Mouse (Mus musculus) MEL (cell line): ENCODE results near the gene Sfrp5. TPM values are rescaled to one million over a fixed set of nuclear protein-coding genes. Genes with fewer than 3 reads are reported as not detected.

Experiments used
- DNase-seq: peaks from one replicate; pipeline ENCODE4 v3.0.0; 2011; ENCODE audit warnings: low read depth, low spot score
- H3K27ac ChIP-seq: 2 replicates; pipeline ENCODE4 v1.5.1; 2012; ENCODE audit warnings: low read depth, mild to moderate bottlenecking, control low read depth, low read length, moderate library complexity; ENCODE audit not compliant: control insufficient read depth
- H3K27me3 ChIP-seq, 2 experiments: fragments of 150-350 bp in 1 of 2; sonication (generic) in 1 of 2; 2 replicates each; pipeline ENCODE4 v1.6.1; 2012; ENCODE audit warnings: low read length in 2 of 2, mild to moderate bottlenecking in 2 of 2, improper control_type of control experiment in 1 of 2, moderate library complexity in 1 of 2; ENCODE audit not compliant: insufficient read depth in 2 of 2, control insufficient read depth in 1 of 2
- H3K36me3 ChIP-seq, 2 experiments: 2 replicates each; pipeline ENCODE4 v1.6.1; 2012 to 2014; ENCODE audit warnings: low read length in 2 of 2, improper control_type of control experiment in 1 of 2, inconsistent platforms in 1 of 2, mild to moderate bottlenecking in 1 of 2; ENCODE audit not compliant: insufficient read depth in 2 of 2, control insufficient read depth in 1 of 2
- H3K4me1 ChIP-seq, 2 experiments: fragments of 150-350 bp in 1 of 2; sonication (generic) in 1 of 2; 2 replicates each; pipeline ENCODE4 v1.6.1; 2012; ENCODE audit warnings: low read length in 2 of 2, improper control_type of control experiment in 1 of 2, mild to moderate bottlenecking in 1 of 2; ENCODE audit not compliant: insufficient read depth in 2 of 2, control insufficient read depth in 1 of 2
- H3K4me3 ChIP-seq, 2 experiments: fragments of 150-350 bp in 1 of 2; sonication (generic) in 1 of 2; 2 replicates each; pipeline ENCODE4 v1.5.1; 2012; ENCODE audit warnings: low read depth in 2 of 2, low read length in 2 of 2, mild to moderate bottlenecking in 2 of 2, moderate library complexity in 2 of 2, control low read depth in 1 of 2, improper control_type of control experiment in 1 of 2; ENCODE audit not compliant: control insufficient read depth in 1 of 2, insufficient read depth in 1 of 2
- H3K79me2 ChIP-seq: 2 replicates; pipeline ENCODE4 v1.6.1; 2012; ENCODE audit warnings: mild to moderate bottlenecking, low read length, moderate library complexity; ENCODE audit not compliant: control insufficient read depth, poor library complexity, insufficient read depth
- H3K9ac ChIP-seq: 2 replicates; pipeline ENCODE4 v1.6.1; 2012; ENCODE audit warnings: low read depth, mild to moderate bottlenecking, control low read depth, low read length, moderate library complexity; ENCODE audit not compliant: control insufficient read depth, poor library complexity, severe bottlenecking
- H3K9me3 ChIP-seq: fragments of 150-350 bp; sonication (generic); replicated peaks from 2 replicates; pipeline ENCODE4 v1.6.1; 2012; ENCODE audit warnings: mild to moderate bottlenecking, low read length, improper control_type of control experiment, moderate library complexity; ENCODE audit not compliant: insufficient read depth
- CTCF ChIP-seq, 3 experiments: IDR thresholded peaks in 2 of 3; conservative IDR thresholded peaks in 1 of 3; 2 replicates each; pipeline ENCODE4 v1.5.1; 2011 to 2012; ENCODE audit warnings: low read length in 3 of 3, low read depth in 2 of 3, mild to moderate bottlenecking in 2 of 3, improper control_type of control experiment in 1 of 3, inconsistent platforms in 1 of 3, mixed read lengths in 1 of 3, moderate library complexity in 1 of 3; ENCODE audit not compliant: control insufficient read depth in 1 of 3, insufficient read depth in 1 of 3, poor library complexity in 1 of 3, severe bottlenecking in 1 of 3
- ELF1 ChIP-seq: IDR thresholded peaks from 2 replicates; pipeline ENCODE4 v1.6.1; 2014; ENCODE audit warnings: low read depth, mild to moderate bottlenecking, inconsistent platforms, low read length, improper control_type of control experiment, moderate library complexity
- EP300 ChIP-seq, 2 experiments: IDR thresholded peaks; 2 replicates each; pipeline ENCODE4 v1.6.1; 2011; ENCODE audit warnings: improper control_type of control experiment in 2 of 2, low read length in 2 of 2, low read depth in 1 of 2, mild to moderate bottlenecking in 1 of 2
- ETS1 ChIP-seq: IDR thresholded peaks from 2 replicates; pipeline ENCODE4 v1.6.1; 2012; ENCODE audit warnings: low read depth, mild to moderate bottlenecking, inconsistent platforms, low read length, improper control_type of control experiment, moderate library complexity
- GABPA ChIP-seq: IDR thresholded peaks from 2 replicates; pipeline ENCODE4 v1.6.1; 2012; ENCODE audit warnings: low read depth, mild to moderate bottlenecking, inconsistent platforms, low read length, improper control_type of control experiment, moderate library complexity
- HCFC1 ChIP-seq: IDR thresholded peaks from 2 replicates; pipeline ENCODE4 v1.6.1; 2012; ENCODE audit warnings: low read depth, mild to moderate bottlenecking, inconsistent platforms, low read length, improper control_type of control experiment, moderate library complexity
- KAT2A ChIP-seq: conservative IDR thresholded peaks from 2 replicates; pipeline ENCODE4 v1.6.1; 2012; ENCODE audit warnings: low read depth, low read length, improper control_type of control experiment, inconsistent platforms
- MAFK ChIP-seq: IDR thresholded peaks from 2 replicates; pipeline ENCODE4 v1.6.1; 2011; ENCODE audit warnings: low read depth, mild to moderate bottlenecking, low read length, improper control_type of control experiment, borderline replicate concordance
- MAX ChIP-seq: IDR thresholded peaks from 2 replicates; pipeline ENCODE4 v1.6.1; 2011; ENCODE audit warnings: low read length, improper control_type of control experiment
- MEF2A ChIP-seq: IDR thresholded peaks from 2 replicates; pipeline ENCODE4 v1.6.1; 2014; ENCODE audit warnings: low read depth, mild to moderate bottlenecking, inconsistent platforms, low read length, improper control_type of control experiment; ENCODE audit not compliant: poor library complexity, insufficient replicate concordance, severe bottlenecking; ENCODE audit errors: extremely low read depth
- MXI1 ChIP-seq: IDR thresholded peaks from 2 replicates; pipeline ENCODE4 v1.6.1; 2011; ENCODE audit warnings: mild to moderate bottlenecking, low read depth, low read length, improper control_type of control experiment
- NELFE ChIP-seq: IDR thresholded peaks from 2 replicates; pipeline ENCODE4 v1.6.1; 2011; ENCODE audit warnings: low read depth, low read length, improper control_type of control experiment
- POLR2A ChIP-seq, 2 experiments: IDR thresholded peaks; 2 replicates each; pipeline ENCODE4 v1.6.1; 2011 to 2012; ENCODE audit warnings: low read length in 2 of 2, mild to moderate bottlenecking in 2 of 2, control low read depth in 1 of 2, improper control_type of control experiment in 1 of 2, low read depth in 1 of 2, moderate library complexity in 1 of 2; ENCODE audit not compliant: control insufficient read depth in 1 of 2, insufficient read depth in 1 of 2, poor library complexity in 1 of 2
- POLR2AphosphoS2 ChIP-seq: IDR thresholded peaks from 2 replicates; pipeline ENCODE4 v1.6.1; 2011; ENCODE audit warnings: low read length, improper control_type of control experiment
- SIN3A ChIP-seq: IDR thresholded peaks from 2 replicates; pipeline ENCODE4 v1.6.1; 2012; ENCODE audit warnings: low read length, improper control_type of control experiment, inconsistent platforms
- SMC3 ChIP-seq: IDR thresholded peaks from 2 replicates; pipeline ENCODE4 v1.6.1; 2011; ENCODE audit warnings: low read depth, low read length, improper control_type of control experiment
- TAL1 ChIP-seq: IDR thresholded peaks from 2 replicates; pipeline ENCODE4 v1.6.1; 2012; ENCODE audit warnings: mild to moderate bottlenecking, inconsistent platforms, low read length, moderate library complexity, mixed read lengths
- UBTF ChIP-seq: IDR thresholded peaks from 2 replicates; pipeline ENCODE4 v1.6.1; 2012; ENCODE audit warnings: low read depth, mild to moderate bottlenecking, inconsistent platforms, low read length, improper control_type of control experiment, moderate library complexity, borderline replicate concordance; ENCODE audit not compliant: insufficient read depth
- USF1 ChIP-seq: IDR thresholded peaks from 2 replicates; pipeline ENCODE4 v1.6.1; 2014; ENCODE audit warnings: low read depth, mild to moderate bottlenecking, inconsistent platforms, low read length, improper control_type of control experiment, moderate library complexity
- ZC3H11A ChIP-seq: IDR thresholded peaks from 2 replicates; pipeline ENCODE4 v1.6.1; 2012; ENCODE audit warnings: low read depth, mild to moderate bottlenecking, inconsistent platforms, low read length, improper control_type of control experiment
- ZMIZ1 ChIP-seq: IDR thresholded peaks from 2 replicates; pipeline ENCODE4 v1.6.1; 2012; ENCODE audit warnings: low read depth, mild to moderate bottlenecking, inconsistent platforms, low read length, improper control_type of control experiment, moderate library complexity
- polyA plus RNA-seq, 2 experiments: library from polyadenylated mRNA; stranded (reverse) in 1 of 2; unstranded in 1 of 2; fragments of >175 nt in 1 of 2; fragments of >200 nt in 1 of 2; gene quantifications; 2 replicates each; pipeline versions ENCODE4 v1.2.1 to v1.2.4; 2012; ENCODE audit warnings: low replicate concordance in 2 of 2, low read depth in 1 of 2; ENCODE audit not compliant: insufficient read length in 2 of 2, insufficient read depth in 1 of 2, missing spikeins in 1 of 2
- total RNA-seq: library from RNA; depleted of rRNA; stranded (reverse); fragments of 300-350 nt; gene quantifications from 2 replicates; pipeline ENCODE4 v1.2.3, GENCODE M21; 2012

The Sfrp5 gene
- total and polyA plus RNA-seq, 3 experiments, result 0.50 TPM; not detected in 2

DNA sequence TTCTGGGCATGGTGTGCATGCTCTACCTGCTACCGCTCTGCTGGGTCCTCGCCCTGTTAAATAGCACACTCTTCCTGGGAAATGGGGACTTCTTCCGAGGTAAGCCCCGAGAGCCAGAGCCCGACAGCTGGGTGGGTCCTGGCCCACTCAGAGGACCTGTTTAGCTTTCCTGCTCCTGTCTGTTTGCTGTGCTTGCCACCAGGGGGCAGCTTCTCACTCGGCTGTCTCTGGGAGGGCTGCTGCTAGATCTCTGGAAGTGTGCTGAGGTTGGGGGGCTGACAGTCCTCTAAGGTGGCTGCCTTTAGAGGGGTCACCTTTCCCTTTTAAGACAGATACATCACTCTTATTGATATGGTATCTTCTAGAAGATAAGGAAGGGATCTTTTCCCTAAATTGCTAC is 19.4 kb downstream of the Sfrp5 start:
- Histone ChIP-seq H3K27ac (no peak overlapping the region), H3K4me3 (no peak overlapping the region), H3K79me2 (no peaks in the 10 kb centered on the region), H3K9me3 (no peaks in the 10 kb centered on the region), H3K36me3 (peaks cover 10 to 12% of the 10 kb centered on the region in 2 experiments), H3K4me1 (peaks cover 5 to 6% of the 10 kb centered on the region in 2 experiments)
- peak; percentile 57 for DNase-seq
- TF ChIP-seq CTCF (IDR thresholded peaks at IDR 0.05 in 2 of 3, conservative IDR thresholded peaks at IDR 0.05 in 1 of 3; ENCODE audit: control insufficient read depth in 1 of 3, insufficient read depth in 1 of 3, low read depth in 2 of 3, low read length in 3 of 3, poor library complexity in 1 of 3, severe bottlenecking in 1 of 3), result peak; percentile 80 to 89 (median 80)
- peak; percentile 71 for TF ChIP-seq SMC3
- TF ChIP-seq POLR2AphosphoS2, result no peak
- no peak for TF ChIP-seq MAFK
- 0 out of 2 replicates have a peak, but pooled peaks have one; percentile 16 for TF ChIP-seq ZC3H11A
- no peak for TF ChIP-seq TAL1
- no peak for TF ChIP-seq UBTF
- TF ChIP-seq, all 39 proteins: peak for 3
- no peak overlapping the region for H3K9ac ChIP-seq
- H3K27me3 ChIP-seq, result no peaks in the 10 kb centered on the region

DNA sequence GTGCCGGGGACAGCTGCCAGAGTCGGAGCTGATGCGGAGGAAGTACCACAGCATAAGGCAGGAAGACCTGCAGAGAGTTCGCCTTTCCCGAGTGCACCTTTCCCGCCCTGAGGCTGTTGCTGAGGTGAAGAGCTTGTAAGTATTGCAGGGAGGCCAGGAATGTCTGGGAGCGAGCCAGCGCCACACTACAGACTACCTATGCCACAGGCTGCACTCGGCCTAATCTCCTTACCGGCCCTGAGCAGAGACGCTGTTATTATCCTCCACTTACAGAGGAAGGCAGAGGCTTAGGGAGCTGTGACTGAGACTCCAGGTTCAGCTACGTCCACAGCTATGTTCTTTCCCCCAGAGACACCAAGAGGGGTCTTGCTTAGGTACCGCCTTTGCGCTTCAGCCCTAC is 22.7 kb downstream of the Sfrp5 start:
- TF ChIP-seq MXI1, result no peak
- TF ChIP-seq MAFK, result no peak
- no peak for TF ChIP-seq MAX
- no peak for TF ChIP-seq ZC3H11A
- no peak for TF ChIP-seq GABPA
- TF ChIP-seq EP300 (IDR thresholded peaks at IDR 0.05; ENCODE audit: low read depth in 1 of 2, low read length in 2 of 2), result no peak
- no peak for TF ChIP-seq ZMIZ1
- no peak for TF ChIP-seq MEF2A
- TF ChIP-seq KAT2A, result no peak
- TF ChIP-seq USF1, result no peak
- TF ChIP-seq NELFE, result no peak
- TF ChIP-seq HCFC1, result no peak
- TF ChIP-seq POLR2AphosphoS2, result no peak
- TF ChIP-seq ETS1, result no peak
- TF ChIP-seq UBTF, result no peak
- TF ChIP-seq ELF1, result no peak
- TF ChIP-seq SIN3A, result no peak
- no peak for TF ChIP-seq POLR2A (IDR thresholded peaks at IDR 0.05; ENCODE audit: control insufficient read depth in 1 of 2, insufficient read depth in 1 of 2, low read depth in 1 of 2, low read length in 2 of 2, poor library complexity in 1 of 2)
- no peaks in the 10 kb centered on the region for H3K9me3 ChIP-seq
- H3K9ac ChIP-seq, result no peak overlapping the region
- no peaks in the 10 kb centered on the region for H3K27me3 ChIP-seq
- H3K27ac ChIP-seq, result no peak overlapping the region
- H3K36me3 ChIP-seq, result peaks cover 9 to 25% of the 10 kb centered on the region in 2 experiments
- H3K79me2 ChIP-seq, result no peaks in the 10 kb centered on the region; the same call in 1 of the 2 replicates
- no peak overlapping the region for H3K4me3 ChIP-seq
- peaks cover 22 to 27% of the 10 kb centered on the region in 2 experiments for H3K4me1 ChIP-seq
- DNase-seq, result no peak
